Mouse (Mus musculus): ENCODE measurements around the gene Olfr150.

- TF ChIP-seq POLR2A (IDR thresholded peaks at IDR 0.05; ENCODE audit: control insufficient read depth, extremely low read depth, insufficient read depth, low read length, poor library complexity): no peak
- TF ChIP-seq CTCF (IDR thresholded peaks at IDR 0.05; ENCODE audit: borderline replicate concordance, control insufficient read depth, extremely low read depth, insufficient read depth, low read length, poor library complexity): no peak
These were observed 23.8 kb upstream of the Olfr150 start, which contains the start of gene Olfr149 for GRCm38 (mm10) chr9:39707017-39707416.
